Mouse (Mus musculus): ENCODE results near the gene Preb.

DNA sequence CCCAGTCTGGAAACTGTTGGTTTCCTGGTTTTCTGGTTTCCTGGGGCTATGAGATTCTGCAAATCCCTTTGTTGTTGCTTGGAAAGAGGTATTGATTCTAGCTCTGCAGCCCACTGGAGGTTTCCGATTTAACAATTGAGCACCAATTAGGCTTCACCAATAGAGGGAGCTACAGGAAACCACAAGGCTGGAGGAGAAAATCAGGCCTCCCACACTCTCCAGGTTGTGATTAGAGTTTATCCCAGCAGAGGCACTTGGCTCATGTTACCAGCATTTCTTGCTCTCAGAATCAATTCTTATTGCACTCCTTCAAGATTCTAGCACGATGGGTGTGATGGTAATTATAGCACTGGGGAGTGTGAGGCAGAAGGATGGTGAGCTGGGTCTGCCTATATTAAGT, 22.2 kb upstream of the Preb start:
- no peak for TF ChIP-seq CTCF (IDR thresholded peaks at IDR 0.05; ENCODE audit: extremely low read depth, insufficient read length, insufficient replicate concordance, low read depth, low read length)
- no peak for TF ChIP-seq POLR2A (IDR thresholded peaks at IDR 0.05; ENCODE audit: low read depth, low read length)
